Mouse (Mus musculus) midbrain, embryonic 12.5 days (tissue): ENCODE measurements around the gene Usp43. TPM values are rescaled to one million over a fixed set of nuclear protein-coding genes. Genes with fewer than 3 reads are reported as not detected.

Experiments
- ATAC-seq: fragments of 200-750 bp; cut with Nextera tagmentation; 2 replicates; pipeline ENCODE4 v1.8.0; 2017; ENCODE audit warnings: low read depth, moderate TSS enrichment, moderate library complexity; ENCODE audit not compliant: low FRiP score
- H3K27ac ChIP-seq: fragments of 300-500 bp; sonication (generic); replicated peaks from 2 replicates; pipeline ENCODE4 v1.5.1; 2016; ENCODE audit warnings: mild to moderate bottlenecking
- H3K27me3 ChIP-seq: fragments of 300-500 bp; sonication (generic); 2 replicates; pipeline ENCODE4 v1.6.1; 2016; ENCODE audit warnings: mild to moderate bottlenecking
- H3K36me3 ChIP-seq: fragments of 300-500 bp; sonication (generic); 2 replicates; pipeline ENCODE4 v1.6.1; 2016
- H3K4me1 ChIP-seq: fragments of 300-500 bp; sonication (generic); 2 replicates; pipeline ENCODE4 v1.6.1; 2016
- H3K4me2 ChIP-seq: fragments of 300-500 bp; sonication (generic); replicated peaks from 2 replicates; pipeline ENCODE4 v1.6.1; 2016; ENCODE audit warnings: mild to moderate bottlenecking, moderate library complexity
- H3K4me3 ChIP-seq: fragments of 300-500 bp; sonication (generic); 2 replicates; pipeline ENCODE4 v1.5.1; 2016; ENCODE audit warnings: mild to moderate bottlenecking
- H3K9ac ChIP-seq: fragments of 300-500 bp; sonication (generic); replicated peaks from 2 replicates; pipeline ENCODE4 v1.6.1; 2016; ENCODE audit warnings: mild to moderate bottlenecking, moderate library complexity
- H3K9me3 ChIP-seq: fragments of 300-500 bp; sonication (generic); 2 replicates; pipeline ENCODE4 v1.6.1; 2016; ENCODE audit warnings: mild to moderate bottlenecking
- WGBS: fragments of 180-500 bp; shearing (Covaris S2); methylation state at CpG from one replicate; pipeline ENCODE4 v1.1.7; 2016; 5-methylcytosine and 5-hydroxymethylcytosine counted together
- polyA plus RNA-seq: library from polyadenylated mRNA; unstranded; fragments of >200 nt; fragmentation: Nextera tagmentation; extraction: Ambion mirVana; gene quantifications from 2 replicates; pipeline ENCODE4 v1.2.1, GENCODE M21; 2016

Usp43 gene
- polyA plus RNA-seq, 1 experiment from 2014 or later, result 0.71 TPM

DNA sequence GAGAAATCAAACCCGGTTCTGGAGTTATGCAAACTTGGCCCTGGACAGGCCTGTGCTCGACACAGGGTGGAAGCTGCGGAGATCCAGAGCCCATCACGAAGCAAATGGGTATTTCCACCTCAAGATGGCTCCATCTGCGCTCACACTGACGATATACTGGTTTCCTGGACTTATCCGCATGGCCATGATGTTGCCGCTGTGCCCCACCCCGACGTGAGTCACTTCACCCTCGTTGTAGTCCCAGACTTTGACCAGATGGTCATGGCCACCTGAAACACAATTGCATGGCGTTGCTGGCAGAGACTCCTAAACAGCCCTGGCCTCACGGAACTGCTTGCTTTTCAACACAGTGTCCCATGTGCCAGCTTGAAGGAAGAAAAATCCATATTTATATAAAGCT lies 3.0 kb upstream of the Usp43 start:
- Histone ChIP-seq H3K4me1 (peaks cover 15% of the 10 kb centered on the region), H3K27ac (no peak overlapping the region), H3K9ac (no peak overlapping the region), H3K27me3 (peaks cover 24% of the 10 kb centered on the region), H3K36me3 (no peaks in the 10 kb centered on the region), H3K4me2 (no peak overlapping the region), H3K9me3 (no peaks in the 10 kb centered on the region), H3K4me3 (no peak overlapping the region)
- no peak for ATAC-seq
- 91% methylated on average over 13 of the region's 13 CpGs for WGBS

DNA sequence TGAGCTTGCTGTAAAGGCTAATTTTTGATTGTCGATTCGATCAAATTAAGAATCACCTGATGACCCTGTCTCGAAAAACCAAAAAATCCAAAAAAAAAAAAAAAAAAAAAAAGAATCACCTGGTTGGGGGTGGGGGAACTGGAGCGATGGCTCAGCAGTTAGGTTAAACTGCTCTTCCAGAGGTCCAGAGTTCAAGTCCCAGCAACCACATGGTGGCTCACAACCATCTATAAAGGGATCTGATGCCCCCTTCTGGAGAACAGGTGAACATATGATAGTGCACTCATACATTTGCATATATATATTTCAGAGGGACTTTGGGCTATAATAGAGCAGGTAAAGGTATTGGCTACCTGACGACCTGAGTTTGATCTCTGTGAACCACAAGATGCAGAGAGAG lies 1.8 kb upstream of the Usp43 start:
- H3K4me2 ChIP-seq, result no peak overlapping the region
- H3K4me1 ChIP-seq, result peaks cover 15% of the 10 kb centered on the region
- H3K9me3 ChIP-seq, result no peaks in the 10 kb centered on the region
- no peak overlapping the region for H3K27ac ChIP-seq
- no peaks in the 10 kb centered on the region for H3K36me3 ChIP-seq
- WGBS, result 91% methylated on average over 5 of the region's 5 CpGs
- no peak overlapping the region for H3K9ac ChIP-seq
- H3K27me3 ChIP-seq, result peaks cover 36% of the 10 kb centered on the region
- no peak for ATAC-seq
- H3K4me3 ChIP-seq, result no peak overlapping the region

GRCm38 (mm10) chr11:67922755-67923125 lies 787 bp upstream of the Usp43 start:
- no peaks in the 10 kb centered on the region for H3K9me3 ChIP-seq
- H3K4me2 ChIP-seq, result peak overlapping the region; percentile 100
- under 1% methylated on average over 12 of the region's 12 CpGs for WGBS
- H3K9ac ChIP-seq, result no peak overlapping the region
- H3K27ac ChIP-seq, result no peak overlapping the region
- ATAC-seq, result peak; percentile 87
- H3K27me3 ChIP-seq, result peaks cover 36% of the 10 kb centered on the region
- H3K36me3 ChIP-seq, result no peaks in the 10 kb centered on the region
- peak overlapping the region; percentile 78 for H3K4me3 ChIP-seq
- H3K4me1 ChIP-seq, result peaks cover 15% of the 10 kb centered on the region

DNA sequence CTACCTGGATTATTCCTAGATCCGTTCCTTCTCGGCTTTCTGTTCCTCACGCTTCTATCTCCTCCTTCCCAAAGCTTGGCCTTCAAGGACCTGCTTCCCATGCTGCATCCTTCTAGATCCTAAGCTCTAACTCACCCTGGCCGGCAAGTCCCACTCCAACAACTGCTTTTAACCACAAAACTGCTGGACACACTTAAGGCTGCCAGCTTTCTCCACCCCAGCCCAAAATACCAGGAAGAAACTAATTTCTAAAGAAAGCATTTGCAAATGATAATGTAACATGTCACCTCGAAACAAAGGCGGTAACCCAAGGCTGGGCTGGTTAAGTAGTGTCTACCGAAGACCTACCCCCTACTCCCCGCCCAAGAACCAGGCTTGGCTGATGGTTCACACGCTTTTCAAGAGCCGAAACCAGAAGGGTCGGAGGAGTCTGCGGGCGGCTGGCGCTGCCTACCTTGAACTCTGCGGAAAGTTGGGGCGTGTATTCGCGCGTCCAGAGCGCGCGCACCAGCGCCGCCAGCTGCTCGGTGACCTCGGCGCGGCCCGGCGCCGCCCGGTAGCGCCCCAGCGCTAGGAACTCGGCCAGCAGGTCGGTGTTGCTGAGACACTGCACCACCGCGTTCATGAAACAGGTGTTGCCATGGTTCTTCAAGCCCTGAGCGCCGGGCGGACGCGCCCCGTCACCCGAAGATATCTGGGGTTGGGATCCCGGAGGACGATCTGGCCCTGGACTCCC lies 694 bp downstream of the Usp43 start:
- H3K27me3 ChIP-seq, result peaks cover 36% of the 10 kb centered on the region
- peak overlapping the region; percentile 78 for H3K4me3 ChIP-seq
- no peaks in the 10 kb centered on the region for H3K36me3 ChIP-seq
- H3K4me2 ChIP-seq, result peak overlapping the region; percentile 100
- ATAC-seq, result peak; percentile 30; the same call in 1 of the 2 replicates
- H3K27ac ChIP-seq, result no peak overlapping the region
- WGBS, result 2% methylated on average over 47 of the region's 47 CpGs
- H3K4me1 ChIP-seq, result peaks cover 15% of the 10 kb centered on the region
- H3K9me3 ChIP-seq, result no peaks in the 10 kb centered on the region
- H3K9ac ChIP-seq, result peak overlapping the region; percentile 60

DNA sequence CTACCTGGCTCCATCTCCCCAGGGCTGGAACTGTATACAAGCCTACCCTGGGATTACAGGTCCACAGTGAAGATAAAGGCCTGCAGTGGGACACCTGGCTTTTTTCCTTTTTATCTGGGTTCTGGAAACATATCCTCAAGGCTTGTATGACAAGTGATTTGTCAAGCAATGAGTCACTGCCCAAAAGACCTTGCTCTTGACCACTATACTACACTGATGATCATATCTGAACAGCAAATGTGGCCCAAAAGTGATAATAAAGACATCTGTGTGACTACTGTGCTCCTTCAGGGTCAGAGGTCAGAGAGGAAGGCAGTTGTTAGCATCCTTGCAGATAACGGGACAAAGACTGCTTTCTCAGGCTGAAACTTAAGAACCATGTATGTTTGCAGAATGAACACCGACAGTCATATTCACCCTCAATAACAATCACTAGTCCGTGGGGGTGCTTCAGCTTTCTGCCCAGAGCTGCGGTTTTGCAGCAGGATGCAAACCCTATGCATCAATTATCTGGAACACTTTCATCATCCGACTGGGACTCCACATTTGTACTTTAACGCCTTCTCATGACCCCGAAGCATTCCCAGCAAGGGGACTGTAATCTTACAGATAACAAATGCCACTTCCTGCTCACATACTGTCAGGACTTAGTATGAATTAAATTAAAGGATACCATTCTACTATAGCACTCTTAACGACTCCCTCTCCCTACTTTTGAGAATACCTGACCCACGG lies 1.6 kb downstream of the Usp43 start:
- Histone ChIP-seq H3K4me1 (peaks cover 15% of the 10 kb centered on the region), H3K4me2 (no peak overlapping the region), H3K36me3 (no peaks in the 10 kb centered on the region), H3K4me3 (no peak overlapping the region), H3K27ac (no peak overlapping the region), H3K9ac (no peak overlapping the region), H3K9me3 (no peaks in the 10 kb centered on the region), H3K27me3 (peaks cover 36% of the 10 kb centered on the region)
- WGBS, result 60% methylated on average over 9 of the region's 9 CpGs
- ATAC-seq, result no peak

GRCm38 (mm10) chr11:67919593-67919992 lies 2.4 kb downstream of the Usp43 start:
- 78% methylated on average over 5 of the region's 5 CpGs for WGBS
- H3K4me1 ChIP-seq, result peaks cover 15% of the 10 kb centered on the region
- no peak overlapping the region for H3K27ac ChIP-seq
- ATAC-seq, result no peak
- no peaks in the 10 kb centered on the region for H3K36me3 ChIP-seq
- H3K9me3 ChIP-seq, result no peaks in the 10 kb centered on the region
- no peak overlapping the region for H3K4me3 ChIP-seq
- peaks cover 36% of the 10 kb centered on the region for H3K27me3 ChIP-seq
- no peak overlapping the region for H3K9ac ChIP-seq
- no peak overlapping the region for H3K4me2 ChIP-seq

DNA sequence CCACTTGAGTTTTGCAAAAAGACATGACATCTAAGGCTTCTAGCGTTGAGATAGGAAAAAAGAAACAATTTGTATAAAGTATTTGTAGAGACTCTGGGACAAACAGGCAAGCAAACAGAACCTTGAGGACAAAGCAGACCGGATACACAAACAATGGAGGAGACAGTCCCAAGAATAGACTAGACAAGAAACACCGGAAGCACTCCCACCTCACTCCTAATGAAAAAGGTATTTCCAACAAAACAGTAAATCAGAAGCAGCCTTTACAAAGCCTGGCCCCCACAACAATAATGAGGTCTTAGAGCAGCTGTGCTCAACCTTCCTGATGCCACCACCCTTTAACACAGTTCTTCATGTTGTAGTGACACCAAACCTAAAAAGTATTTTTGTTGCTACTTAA lies 4.8 kb downstream of the Usp43 start:
- no peaks in the 10 kb centered on the region for H3K9me3 ChIP-seq
- H3K4me2 ChIP-seq, result no peak overlapping the region
- peaks cover 10% of the 10 kb centered on the region; the same call in 1 of the 2 replicates for H3K4me1 ChIP-seq
- H3K9ac ChIP-seq, result no peak overlapping the region
- no peaks in the 10 kb centered on the region for H3K36me3 ChIP-seq
- WGBS, result 84% methylated on average over 3 of the region's 3 CpGs
- ATAC-seq, result no peak
- H3K27me3 ChIP-seq, result peaks cover 33% of the 10 kb centered on the region
- H3K27ac ChIP-seq, result no peak overlapping the region
- no peak overlapping the region for H3K4me3 ChIP-seq

DNA sequence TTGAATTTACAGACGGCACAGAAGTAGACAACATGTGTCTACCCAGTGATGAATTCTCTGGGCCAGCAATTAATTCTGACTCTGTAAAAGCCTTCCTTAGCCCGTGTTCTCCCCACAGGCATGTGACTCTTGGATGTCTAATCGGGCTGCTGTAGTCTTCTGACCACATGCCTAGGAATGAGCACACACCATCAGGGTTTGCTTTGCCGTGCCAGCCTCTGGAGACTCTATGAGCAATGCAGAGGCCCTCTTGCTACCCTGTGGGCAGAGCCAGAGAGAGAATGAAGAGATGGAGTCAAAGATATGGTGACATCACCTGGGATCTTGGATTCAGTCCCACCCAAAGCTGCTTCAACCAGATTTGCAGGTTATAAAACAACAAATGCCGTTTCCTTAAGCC lies 10.9 kb downstream of the Usp43 start:
- H3K9ac ChIP-seq, result no peak overlapping the region
- H3K27me3 ChIP-seq, result no peaks in the 10 kb centered on the region
- H3K9me3 ChIP-seq, result no peaks in the 10 kb centered on the region
- no peaks in the 10 kb centered on the region for H3K36me3 ChIP-seq
- no peak for ATAC-seq
- no peak overlapping the region for H3K4me2 ChIP-seq
- no peak overlapping the region for H3K27ac ChIP-seq
- no peak overlapping the region for H3K4me3 ChIP-seq
- WGBS, result 94% methylated on average over 5 of the region's 5 CpGs
- no peaks in the 10 kb centered on the region for H3K4me1 ChIP-seq

DNA sequence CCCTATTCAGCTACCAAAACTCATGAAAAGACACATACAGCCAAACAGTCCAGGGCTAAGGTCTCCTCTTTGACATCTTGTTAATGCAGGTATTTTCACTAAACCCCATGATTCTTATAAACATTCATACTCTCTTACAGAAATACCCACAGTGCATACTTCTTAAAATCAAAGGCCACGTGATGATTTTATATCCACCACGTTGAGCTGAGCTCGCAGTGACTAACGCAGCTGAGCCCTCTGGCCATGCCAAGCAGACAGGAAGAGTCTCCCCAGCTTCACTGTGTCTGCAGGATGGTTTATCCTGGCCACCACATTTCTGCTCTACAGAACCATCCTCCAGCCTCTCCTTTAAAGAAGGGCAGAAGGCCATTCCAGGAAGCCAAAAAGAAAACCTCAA lies 18.2 kb downstream of the Usp43 start:
- H3K9ac ChIP-seq, result no peak overlapping the region
- no peaks in the 10 kb centered on the region for H3K36me3 ChIP-seq
- H3K4me2 ChIP-seq, result no peak overlapping the region
- 90% methylated on average over 4 of the region's 4 CpGs for WGBS
- no peak for ATAC-seq
- H3K27ac ChIP-seq, result no peak overlapping the region
- H3K9me3 ChIP-seq, result no peaks in the 10 kb centered on the region
- no peaks in the 10 kb centered on the region; the same call in 1 of the 2 replicates for H3K27me3 ChIP-seq
- H3K4me1 ChIP-seq, result no peaks in the 10 kb centered on the region
- no peak overlapping the region for H3K4me3 ChIP-seq

- H3K9ac ChIP-seq, result no peak overlapping the region
- no peaks in the 10 kb centered on the region for H3K36me3 ChIP-seq
- no peak overlapping the region for H3K27ac ChIP-seq
- peaks cover 4% of the 10 kb centered on the region; the same call in 1 of the 2 replicates for H3K4me1 ChIP-seq
- 69% methylated on average over 8 of the region's 8 CpGs for WGBS
- H3K27me3 ChIP-seq, result no peaks in the 10 kb centered on the region
- H3K4me2 ChIP-seq, result no peak overlapping the region
- no peak overlapping the region for H3K4me3 ChIP-seq
- ATAC-seq, result no peak
- no peaks in the 10 kb centered on the region for H3K9me3 ChIP-seq
These were observed 24.8 kb downstream of the Usp43 start for GRCm38 (mm10) chr11:67897064-67897560.

DNA sequence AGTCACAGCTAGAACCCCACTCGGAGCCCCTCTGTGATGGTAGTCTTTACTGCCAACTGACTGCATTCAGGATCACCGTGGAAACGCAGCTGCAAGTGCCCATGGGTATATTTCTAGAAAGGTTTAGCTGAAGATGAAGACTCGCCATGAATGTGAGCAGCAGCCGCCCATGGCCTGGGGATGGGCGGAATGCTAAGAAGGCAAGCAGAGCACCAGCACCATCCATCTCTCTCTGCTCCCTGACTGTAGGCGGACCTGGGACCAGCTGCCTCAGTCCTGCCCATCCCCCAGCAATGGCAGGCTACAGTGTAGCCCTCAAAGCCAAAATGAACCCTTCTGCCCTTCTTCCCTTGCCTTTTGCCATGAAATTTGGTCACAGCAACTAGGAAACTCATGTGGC lies 26.3 kb downstream of the Usp43 start:
- no peak for ATAC-seq
- 71% methylated on average over 7 of the region's 7 CpGs for WGBS
- Histone ChIP-seq H3K9me3 (no peaks in the 10 kb centered on the region), H3K4me3 (no peak overlapping the region), H3K4me2 (no peak overlapping the region), H3K27me3 (no peaks in the 10 kb centered on the region), H3K36me3 (no peaks in the 10 kb centered on the region), H3K4me1 (peaks cover 4% of the 10 kb centered on the region; the same call in 1 of the 2 replicates), H3K9ac (no peak overlapping the region), H3K27ac (no peak overlapping the region)

GRCm38 (mm10) chr11:67888521-67888920 lies 33.4 kb downstream of the Usp43 start:
- H3K36me3 ChIP-seq, result no peaks in the 10 kb centered on the region
- H3K4me3 ChIP-seq, result no peak overlapping the region
- ATAC-seq, result no peak
- 81% methylated on average over 5 of the region's 5 CpGs for WGBS
- H3K27me3 ChIP-seq, result no peaks in the 10 kb centered on the region
- no peak overlapping the region for H3K27ac ChIP-seq
- H3K9ac ChIP-seq, result no peak overlapping the region
- no peak overlapping the region for H3K4me2 ChIP-seq
- H3K4me1 ChIP-seq, result no peaks in the 10 kb centered on the region
- H3K9me3 ChIP-seq, result peaks cover 4% of the 10 kb centered on the region; the same call in 1 of the 2 replicates
